Mouse (Mus musculus) left cerebral cortex, postnatal 14 days (tissue): Measurements from ENCODE around the gene Scn3b. TPM values are rescaled to one million over a fixed set of nuclear protein-coding genes. Genes with fewer than 3 reads are reported as not detected.
A peak's percentile ranks its signal among the peaks of the same experiment; 100 is the strongest.

Experiments used
- DNase-seq, 2 experiments: peaks; one replicate each; pipeline ENCODE4 v3.0.0; 2021 to 2022; ENCODE audit warnings: low spot score in 2 of 2, mixed read lengths in 1 of 2
- intact Hi-C: fragments of 180-260 bp; cut with DNase I; formaldehyde crosslinking; loops from one replicate; pipeline ENCODE4 v1.15.1; 2025
- total RNA-seq, 2 experiments: library from RNA; stranded (reverse); gene quantifications; 2 replicates each; pipeline ENCODE4 v1.2.3; 2021

Gene Scn3b
- total RNA-seq, 2 experiments from 2014 or later, result 112 to 124 TPM

DNA sequence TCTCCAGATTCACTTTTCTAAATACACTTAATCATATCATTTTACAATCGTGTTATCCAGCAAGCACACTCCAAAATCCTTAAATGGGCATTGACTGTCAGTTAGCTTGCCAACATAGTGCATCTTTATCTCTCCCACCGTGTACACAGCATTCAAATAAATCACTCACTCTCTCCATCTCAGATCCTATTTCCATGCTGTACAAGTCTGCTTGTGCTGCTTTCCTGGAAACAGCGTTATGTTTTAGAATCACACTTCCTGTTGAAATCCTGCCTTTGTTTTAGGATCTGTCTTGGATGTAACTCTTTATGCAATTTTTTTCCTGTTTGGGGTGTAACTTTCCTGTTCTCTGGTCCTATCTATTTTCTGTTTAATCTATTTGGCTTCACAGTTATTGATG lies 16.6 kb upstream of the Scn3b start:
- DNase-seq, result no peak
- intact Hi-C loops, result no loop called here

GRCm38 (mm10) chr9:40263874-40264273 lies 5.1 kb upstream of the Scn3b start:
- intact Hi-C loops, result no loop called here
- DNase-seq, result no peak

DNA sequence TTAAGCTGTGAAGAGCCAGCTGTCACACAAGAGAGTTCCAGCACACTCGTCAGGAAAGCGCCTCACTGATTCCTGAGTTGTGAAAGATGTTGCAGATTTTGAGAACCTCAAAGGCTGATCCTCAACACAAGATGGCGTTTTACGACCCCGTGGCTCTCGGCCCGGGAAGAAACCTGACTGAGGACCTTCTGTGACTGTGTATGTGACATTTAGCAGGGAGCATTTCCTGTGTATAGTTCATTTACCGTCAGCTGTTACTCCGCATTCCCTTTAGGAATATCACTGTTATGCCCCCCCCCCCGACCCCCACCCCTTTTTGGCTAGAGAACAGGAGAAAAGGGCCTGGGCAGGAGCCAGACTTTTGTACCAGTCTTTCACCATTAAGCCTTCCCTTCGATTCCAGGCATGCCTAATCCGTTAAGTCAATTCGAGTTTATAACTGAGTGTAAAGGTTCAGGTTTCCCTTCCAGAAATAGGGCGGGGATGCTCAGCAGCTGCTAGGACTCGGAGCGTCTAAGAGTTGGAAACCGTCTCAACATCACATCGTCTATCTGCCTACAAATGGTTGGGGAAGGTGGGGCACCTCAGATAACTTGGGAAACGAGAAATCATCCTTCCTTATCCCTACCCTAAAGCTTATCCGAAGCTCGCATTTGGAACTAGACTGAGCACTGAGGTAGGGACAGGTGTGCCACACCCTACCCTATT lies 823 bp upstream of the Scn3b start:
- DNase-seq, result no peak
- intact Hi-C loops, result no loop called here

DNA sequence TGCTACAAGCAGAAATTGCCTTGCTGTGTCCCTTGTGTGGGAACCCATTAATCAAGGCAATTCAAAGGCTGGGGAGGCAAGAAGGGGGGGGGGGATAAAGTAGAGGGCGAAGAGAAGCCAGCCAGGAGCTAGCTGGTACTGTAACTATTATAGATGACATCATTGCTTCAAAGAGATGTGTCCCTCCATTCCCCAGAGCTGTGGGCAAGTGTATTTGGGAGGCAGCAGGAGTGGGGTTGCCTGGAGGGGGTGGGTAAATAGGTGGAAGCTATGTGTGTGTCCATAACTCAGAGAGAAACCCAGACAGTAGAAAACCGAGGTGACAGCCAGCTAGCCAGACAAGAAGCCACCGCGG lies 292 bp upstream of the Scn3b start:
- no peak for DNase-seq
- intact Hi-C loops, result no loop called here

DNA sequence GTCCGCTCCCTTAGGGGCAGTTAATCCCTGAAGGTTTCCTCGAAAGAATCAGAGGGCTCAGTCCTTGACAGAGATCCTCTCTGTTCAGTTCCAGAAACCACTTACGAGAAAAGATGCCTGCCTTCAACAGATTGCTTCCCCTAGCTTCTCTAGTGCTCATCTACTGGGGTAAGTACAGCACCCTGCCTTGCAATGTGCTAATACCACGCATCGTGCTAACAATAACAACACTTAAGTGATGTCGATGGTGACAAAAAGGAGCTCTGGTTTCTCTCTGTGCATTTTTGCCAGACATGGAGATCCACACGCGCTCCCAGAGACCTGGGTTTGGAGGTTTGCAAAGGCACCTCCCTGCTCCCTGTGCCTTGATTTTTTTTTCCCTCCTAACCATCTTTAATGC lies 863 bp downstream of the Scn3b start:
- intact Hi-C loops, result loop anchor here (10.0 kb wide), 1 partner anchor 45 kb away; no protein-coding TSS in a partner anchor
- DNase-seq, result peak in 1 of 2 experiments; percentile 44

DNA sequence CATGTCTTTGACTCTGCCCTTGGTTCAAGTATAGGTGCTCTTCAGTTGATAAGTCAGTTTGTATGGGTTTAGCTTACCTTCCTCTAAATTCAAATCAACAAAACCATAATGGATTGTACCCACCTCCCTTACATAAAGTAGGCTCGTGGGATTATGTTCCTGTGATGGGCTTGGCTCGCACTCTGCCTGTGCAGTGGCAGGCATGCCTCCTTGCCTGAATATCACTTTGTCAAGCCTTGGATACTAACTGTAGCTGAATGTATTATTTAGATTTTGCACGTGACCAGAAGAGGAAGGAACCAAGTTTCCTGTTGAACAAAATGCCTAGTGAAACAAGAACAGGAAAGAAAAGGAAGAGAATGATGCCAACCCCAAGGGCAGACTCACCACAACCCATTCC lies 2.1 kb downstream of the Scn3b start:
- no peak for DNase-seq
- intact Hi-C loops, result loop anchor here (10.0 kb wide), 1 partner anchor 46 kb away; no protein-coding TSS in a partner anchor

- DNase-seq, result no peak
- intact Hi-C loops, result loop anchor here (10.0 kb wide), 1 partner anchor 48 kb away; no protein-coding TSS in a partner anchor
Observed at GRCm38 (mm10) chr9:40272822-40273221, 3.8 kb downstream of the Scn3b start.

DNA sequence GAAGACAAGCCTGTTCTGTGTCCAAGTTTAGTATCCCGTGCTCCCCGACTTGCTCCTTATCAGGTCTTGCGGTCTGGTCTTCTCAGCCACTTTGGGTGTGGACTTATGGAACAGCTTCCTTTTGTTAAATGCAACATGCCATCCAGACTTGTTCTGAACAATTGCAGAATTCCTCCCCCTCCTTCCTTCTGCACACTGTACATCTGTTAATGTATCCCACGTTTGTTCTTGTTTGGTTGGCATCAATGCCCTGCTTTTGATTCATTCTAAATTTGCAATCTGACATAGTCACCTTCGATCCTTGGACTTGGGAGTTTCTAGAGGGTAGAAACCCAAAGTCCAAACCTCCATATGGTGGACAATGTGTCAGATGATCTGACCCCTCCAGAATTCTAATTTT lies 6.9 kb downstream of the Scn3b start:
- intact Hi-C loops, result loop anchor here (5.0 to 10.0 kb wide), 2 partner anchors 34 to 51 kb away; no protein-coding TSS in a partner anchor
- no peak for DNase-seq

DNA sequence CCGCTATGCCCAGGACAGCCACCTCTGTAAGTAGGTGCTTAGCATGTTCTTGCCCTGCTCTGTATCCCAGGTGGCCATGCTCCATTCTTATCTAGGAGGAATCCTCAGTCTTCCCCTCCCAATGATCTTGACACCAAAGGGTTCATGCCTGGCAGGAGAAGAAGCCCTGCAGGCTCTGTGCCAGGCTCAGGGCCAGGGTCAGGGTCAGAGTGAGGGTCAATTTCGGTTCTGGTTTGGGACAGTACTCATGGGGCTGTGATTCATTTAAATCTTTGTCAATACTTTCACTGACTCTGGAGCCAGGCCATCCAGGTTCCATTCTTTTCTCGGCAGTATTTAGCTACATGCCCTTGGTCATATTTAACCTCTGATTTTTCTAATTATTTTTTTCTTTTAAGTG lies 8.7 kb downstream of the Scn3b start:
- DNase-seq, result no peak
- intact Hi-C loops, result loop anchor here (5.0 to 10.0 kb wide), 2 partner anchors 35 to 53 kb away; no protein-coding TSS in a partner anchor

GRCm38 (mm10) chr9:40279438-40279837 lies 10.4 kb downstream of the Scn3b start:
- intact Hi-C loops, result loop anchor here (5.0 to 10.0 kb wide), 2 partner anchors 37 to 55 kb away; no protein-coding TSS in a partner anchor

DNA sequence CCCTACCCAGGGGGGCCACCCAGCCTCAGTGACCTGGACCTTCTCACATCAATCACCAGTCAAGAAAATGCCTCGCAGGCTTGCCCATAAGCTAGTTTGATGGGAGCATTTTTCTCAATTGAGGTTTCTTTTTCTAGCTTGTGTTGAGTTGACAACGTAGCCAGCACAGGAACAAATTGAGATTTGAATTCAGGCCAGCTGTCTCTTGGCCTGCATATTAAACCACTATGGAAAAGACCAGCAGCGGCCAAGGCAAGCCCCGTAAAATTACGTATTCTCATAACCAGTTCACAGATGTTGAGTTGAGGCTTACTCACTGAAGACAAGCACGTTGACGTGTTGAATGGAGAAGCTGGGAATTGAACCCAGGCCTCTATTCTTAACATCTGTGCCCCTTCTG lies 14.0 kb downstream of the Scn3b start:
- intact Hi-C loops, result no loop called here
- no peak for DNase-seq

More at GRCm38 (mm10) chr9:40279438-40279837, 10.4 kb downstream of the Scn3b start:
- no peak for DNase-seq

DNA sequence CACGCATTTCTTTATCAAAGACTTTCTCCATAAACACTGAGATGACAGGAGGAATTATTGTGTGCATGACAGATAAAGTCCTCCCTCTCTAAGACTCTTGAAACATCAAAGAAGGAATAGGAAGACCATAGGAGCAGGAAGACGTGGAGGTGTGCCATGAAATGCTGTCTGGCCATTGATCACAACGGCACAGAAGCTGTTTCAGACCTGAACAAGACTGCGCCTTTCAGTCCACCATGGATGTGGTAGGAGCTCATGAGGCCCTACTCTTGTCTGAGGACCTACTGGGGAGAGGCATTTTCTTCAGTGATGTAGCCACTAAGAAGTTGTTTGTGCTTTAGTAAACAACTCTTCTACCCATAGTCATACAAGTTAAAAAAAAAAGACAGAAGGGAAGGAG lies 23.5 kb downstream of the Scn3b start:
- DNase-seq, result no peak
- intact Hi-C loops, result no loop called here

- intact Hi-C loops, result no loop called here
- no peak for DNase-seq
Observed at GRCm38 (mm10) chr9:40293286-40293685, 24.3 kb downstream of the Scn3b start.

GRCm38 (mm10) chr9:40293740-40294139 lies 24.7 kb downstream of the Scn3b start:
- intact Hi-C loops, result no loop called here

GRCm38 (mm10) chr9:40294210-40294609 lies 25.2 kb downstream of the Scn3b start:
- DNase-seq, result no peak
- intact Hi-C loops, result no loop called here

More at GRCm38 (mm10) chr9:40293740-40294139, 24.7 kb downstream of the Scn3b start:
- DNase-seq, result no peak

GRCm38 (mm10) chr9:40294866-40295265 lies 25.8 kb downstream of the Scn3b start:
- DNase-seq, result no peak
- intact Hi-C loops, result no loop called here

DNA sequence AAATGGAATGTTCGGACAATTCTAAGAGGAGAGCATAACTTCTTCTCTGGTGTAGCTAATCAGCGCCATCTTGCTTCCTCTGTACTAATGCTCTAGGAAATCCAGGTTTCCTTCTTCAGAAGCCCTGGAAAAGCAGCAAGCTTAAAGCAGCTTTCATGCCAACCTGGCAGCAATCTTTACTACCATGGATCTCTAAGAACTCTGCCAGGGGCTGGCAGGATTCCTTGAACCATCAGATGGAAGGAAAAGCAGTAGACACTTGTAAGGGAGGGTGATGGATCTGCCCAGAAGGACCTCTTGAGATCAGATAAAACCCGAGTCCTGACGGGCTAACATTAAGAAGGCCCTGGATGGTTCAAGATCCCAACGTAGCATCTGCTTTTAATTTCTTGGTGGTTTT lies 27.2 kb downstream of the Scn3b start:
- peak; percentile 57 to 62 for DNase-seq
- intact Hi-C loops, result no loop called here

- DNase-seq, result no peak
- intact Hi-C loops, result no loop called here
Observed at GRCm38 (mm10) chr9:40297969-40298368, 29.0 kb downstream of the Scn3b start.

GRCm38 (mm10) chr9:40299323-40299722 lies 30.3 kb downstream of the Scn3b start:
- DNase-seq, result no peak
- intact Hi-C loops, result no loop called here

DNA sequence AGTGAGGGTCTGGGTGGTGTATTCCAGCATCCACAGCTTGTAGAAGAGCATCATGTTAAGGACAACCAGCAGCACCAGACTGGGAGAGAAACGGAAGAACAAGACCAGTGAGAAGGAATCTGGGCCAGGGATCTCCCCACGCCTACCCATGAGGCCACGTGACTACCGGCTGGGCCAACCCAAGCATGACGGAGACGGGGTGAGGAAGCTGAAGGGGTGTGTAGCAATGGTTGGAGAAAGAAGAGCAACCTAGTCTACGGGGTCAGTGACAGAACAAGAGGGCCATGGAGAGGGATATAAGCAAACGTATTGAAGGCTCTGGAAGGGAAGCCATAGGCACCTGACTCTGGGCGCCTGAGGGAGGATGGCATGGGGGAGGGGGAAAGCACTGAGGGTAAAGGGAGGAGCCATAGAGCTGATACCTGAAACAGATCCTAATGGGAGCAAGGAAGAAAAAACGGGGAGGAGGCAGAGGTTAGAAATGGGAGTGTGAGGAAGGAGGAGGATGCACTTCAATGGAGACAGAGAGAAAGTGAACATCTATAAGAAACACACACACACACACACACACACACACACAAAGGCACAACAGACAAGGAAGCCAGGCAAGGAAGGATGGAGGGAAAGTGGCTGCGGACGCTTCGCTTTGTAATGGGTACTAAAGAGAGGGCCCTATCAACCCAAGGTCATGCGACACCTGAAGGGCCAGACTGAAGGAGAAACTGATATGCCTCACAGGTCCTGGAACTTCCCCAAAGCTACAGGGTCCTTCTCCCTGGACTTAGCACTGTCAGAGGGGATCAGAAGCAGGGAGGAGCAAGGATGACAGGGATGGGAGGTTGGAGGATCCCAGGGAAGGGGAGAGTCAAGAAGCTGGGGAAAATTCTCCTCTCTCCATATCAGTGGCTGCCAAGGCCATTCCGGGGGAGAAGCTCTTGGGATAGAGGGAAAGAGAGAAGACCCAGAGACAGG lies 31.3 kb downstream of the Scn3b start:
- no peak for DNase-seq
- intact Hi-C loops, result no loop called here
